Mouse (Mus musculus) layer of hippocampus, adult 18-20 months (tissue): Measurements from ENCODE around the gene Idnk. TPM values are rescaled to one million over a fixed set of nuclear protein-coding genes. Genes with fewer than 3 reads are reported as not detected.

Experiments
- DNase-seq, 2 experiments: peaks; one replicate each; pipeline ENCODE4 v3.0.0; 2022; ENCODE audit warnings: low spot score in 2 of 2
- long read RNA-seq: library from polyadenylated mRNA; stranded (forward); transcript quantifications from one replicate; pipeline ENCODE4 v2.0.0, GENCODE M21; 2021
- total RNA-seq, 2 experiments: library from RNA; stranded (reverse); gene quantifications; 2 replicates each; pipeline ENCODE4 v1.2.3; 2021

The Idnk gene
- total RNA-seq, result 10 to 100 TPM; 32.7 to 33.3 TPM
- long read RNA-seq, transcript Idnk-202 (4 exons, 1,462 nt), result major isoform, 23 of 29 reads
- long read RNA-seq, partial matches to known transcripts, result 0 of 29 reads
- long read RNA-seq, other reads (novel, unspliced or antisense), result 3 of 29 reads

DNA sequence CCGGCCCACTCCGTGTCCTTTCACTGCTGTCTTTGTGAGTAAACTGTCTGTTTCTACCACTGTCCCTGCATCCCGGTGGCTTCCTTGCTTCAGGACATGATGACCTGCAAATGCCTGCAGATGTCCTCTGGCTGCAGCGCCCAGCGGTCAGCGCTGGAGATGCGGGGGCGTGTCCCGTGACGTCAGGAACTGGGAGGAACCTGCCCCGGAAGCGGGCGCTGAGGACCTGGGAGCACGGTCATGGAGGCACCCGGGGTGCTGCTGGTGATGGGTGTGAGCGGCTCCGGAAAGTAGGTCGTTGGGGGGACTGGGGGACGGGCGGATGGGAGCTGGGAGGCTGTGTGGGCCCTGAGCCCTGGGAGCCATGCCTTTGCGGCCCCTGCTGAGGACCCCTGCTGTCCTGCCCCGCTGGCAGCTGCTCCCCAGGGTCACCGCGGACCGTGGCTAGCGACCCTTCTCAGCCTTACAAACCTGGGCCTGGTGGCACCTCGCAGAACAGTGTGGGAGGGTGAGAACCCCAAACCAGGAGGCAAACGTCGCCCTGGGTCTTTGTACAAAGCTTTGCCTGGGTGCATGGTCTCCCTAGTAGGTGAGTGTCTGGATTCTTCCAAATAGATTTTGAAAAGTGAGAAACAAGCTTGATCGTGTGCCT lies at the start of gene Idnk:
Gene Idnk, plus strand, starts transcription at position 203 of the 652 bp plus-strand sequence.
- DNase-seq, result peak; percentile 69 to 81

DNA sequence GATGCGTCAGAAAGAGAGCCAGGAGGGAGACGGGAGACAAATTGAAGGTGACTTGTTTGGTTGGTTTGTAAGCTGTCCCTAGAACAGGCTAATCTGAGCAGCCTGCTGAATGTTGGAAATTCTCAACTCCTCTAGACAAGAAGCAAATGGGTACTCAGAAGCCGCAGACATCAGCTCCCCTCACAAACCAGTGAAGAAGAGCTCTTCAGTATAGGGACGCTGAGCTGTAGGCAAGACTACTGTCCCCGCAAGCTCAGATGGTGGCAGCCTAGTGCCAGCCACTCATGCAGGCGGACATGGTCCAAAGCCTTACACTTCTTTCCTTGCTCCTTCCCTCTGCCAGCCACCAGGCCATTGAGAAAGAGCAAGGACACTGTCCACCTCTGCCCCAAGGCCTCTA lies 46.1 kb upstream of the Idnk start:
- peak in 1 of 2 experiments; percentile 53 for DNase-seq

DNA sequence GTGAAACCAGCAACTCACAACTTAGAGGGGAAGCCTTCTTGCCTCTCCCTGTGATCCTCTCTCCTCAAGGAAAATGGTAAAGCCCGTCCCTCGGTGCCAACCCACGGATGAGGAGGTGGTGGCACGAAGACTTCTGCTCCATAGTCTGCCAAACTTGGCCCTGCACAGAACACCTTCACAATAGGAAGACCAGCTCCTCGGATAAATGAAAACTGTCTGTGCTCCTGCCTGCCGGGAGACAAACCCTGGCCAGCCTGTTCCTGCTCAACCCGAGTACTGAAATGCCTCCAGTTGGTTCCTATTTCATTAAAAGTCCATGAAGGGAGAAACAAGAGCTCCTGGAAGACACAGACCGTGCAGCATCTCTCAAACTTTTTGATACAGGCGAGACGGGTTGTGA lies 45.3 kb upstream of the Idnk start:
- DNase-seq, result peak; percentile 38 to 42

DNA sequence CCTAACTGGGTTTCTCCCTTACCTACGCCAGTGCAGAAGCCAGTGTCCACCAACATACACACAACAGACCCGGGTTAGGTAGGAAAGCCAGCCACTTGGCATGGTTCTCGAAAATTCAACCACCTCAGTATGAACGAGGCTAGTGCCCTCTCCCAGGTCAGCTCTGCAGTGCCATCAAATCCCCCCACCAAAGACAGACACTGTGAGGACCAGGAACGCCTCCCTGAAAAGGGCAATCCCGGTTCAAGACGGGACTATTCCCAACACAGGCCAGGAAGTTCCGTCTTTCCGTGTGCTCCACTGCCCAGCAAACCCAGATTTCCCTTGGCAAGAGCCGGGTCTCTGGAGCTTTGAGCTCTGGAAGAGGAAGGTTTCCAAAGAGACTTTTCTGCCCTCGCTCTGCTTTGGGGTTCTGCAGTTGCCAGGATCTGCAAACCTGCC lies 44.8 kb upstream of the Idnk start:
- no peak for DNase-seq

DNA sequence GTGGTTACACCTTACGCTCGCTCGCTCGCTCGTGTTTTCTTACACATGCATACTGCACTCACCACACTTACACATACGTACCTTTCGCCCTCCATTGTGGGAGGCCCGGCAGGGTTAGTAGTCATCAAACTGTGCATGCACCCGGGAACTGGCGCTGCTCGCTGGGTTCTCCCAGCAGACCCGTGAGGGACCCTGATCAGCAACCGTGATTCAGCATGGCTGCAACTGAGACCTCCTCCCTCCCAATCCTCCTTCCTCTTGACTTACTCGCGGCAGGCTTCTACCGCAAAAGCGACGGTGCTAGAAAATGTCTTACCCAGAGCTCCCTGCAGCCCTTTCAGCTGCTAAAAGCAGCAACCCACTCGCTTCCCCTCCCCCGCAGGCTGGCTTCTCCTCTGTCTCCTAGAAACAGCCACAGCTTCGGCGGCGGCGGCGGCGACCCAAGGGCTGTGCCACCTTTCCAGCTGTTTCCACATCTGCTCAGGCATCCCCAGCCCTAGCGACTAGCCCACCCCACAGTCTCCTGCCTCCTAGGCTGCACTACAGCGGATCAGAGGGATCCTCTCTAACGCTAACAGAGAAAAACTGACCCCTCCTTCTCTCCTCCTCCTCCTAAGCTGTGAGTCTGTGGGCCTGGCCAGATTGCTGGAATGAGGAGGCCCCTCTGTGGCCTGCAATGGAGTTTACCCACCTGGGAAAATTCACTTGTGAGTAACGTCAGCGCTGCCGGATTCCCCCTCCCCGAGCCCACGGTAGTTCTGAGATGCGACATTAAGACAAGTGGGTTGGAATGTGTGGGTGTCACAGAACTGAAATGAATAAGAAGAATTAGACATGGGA lies 44.2 kb upstream of the Idnk start, which contains the start of gene Klhl3:
Gene Klhl3, minus strand, starts transcription at position 532 of the 840 bp plus-strand sequence.
- DNase-seq, result peak; percentile 73 to 88

DNA sequence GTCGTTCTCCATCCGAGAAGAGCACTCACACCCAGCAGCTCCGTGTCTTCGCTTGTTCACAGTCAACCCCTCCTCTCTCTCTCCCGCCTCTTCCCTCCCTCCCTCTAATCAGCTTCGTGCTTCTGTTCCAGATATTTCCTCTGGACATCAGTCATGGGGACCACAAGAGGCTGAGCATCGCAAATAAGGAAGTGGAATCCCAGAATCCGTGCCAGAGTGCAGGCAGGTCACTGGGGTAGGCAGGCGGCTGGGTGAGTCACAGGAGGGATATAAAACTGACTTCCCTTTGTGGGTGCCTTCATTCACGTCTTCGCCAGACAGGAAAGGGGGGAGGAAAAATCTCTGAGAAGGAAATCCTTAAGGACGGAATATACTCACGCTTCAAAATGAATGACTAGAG lies 42.2 kb upstream of the Idnk start:
- no peak for DNase-seq

DNA sequence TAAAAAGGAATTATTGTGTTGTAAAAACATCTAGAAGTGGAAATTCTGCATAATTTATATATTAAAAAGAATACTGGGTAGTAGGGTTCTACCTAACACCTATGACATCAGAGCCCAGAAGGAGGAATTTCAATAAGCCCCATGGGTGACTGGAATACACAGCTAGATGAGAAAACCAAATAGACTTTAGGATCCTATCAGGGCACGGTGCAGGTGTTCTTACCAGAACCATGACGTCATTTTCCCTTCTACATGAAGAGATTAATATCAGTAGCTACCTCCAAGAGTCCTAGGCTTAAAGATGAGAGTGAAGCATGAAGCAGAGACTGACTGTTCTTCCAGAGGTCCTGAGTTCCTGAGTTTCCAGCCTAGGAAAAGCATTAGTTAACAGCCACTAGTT lies 40.6 kb upstream of the Idnk start:
- DNase-seq, result no peak

DNA sequence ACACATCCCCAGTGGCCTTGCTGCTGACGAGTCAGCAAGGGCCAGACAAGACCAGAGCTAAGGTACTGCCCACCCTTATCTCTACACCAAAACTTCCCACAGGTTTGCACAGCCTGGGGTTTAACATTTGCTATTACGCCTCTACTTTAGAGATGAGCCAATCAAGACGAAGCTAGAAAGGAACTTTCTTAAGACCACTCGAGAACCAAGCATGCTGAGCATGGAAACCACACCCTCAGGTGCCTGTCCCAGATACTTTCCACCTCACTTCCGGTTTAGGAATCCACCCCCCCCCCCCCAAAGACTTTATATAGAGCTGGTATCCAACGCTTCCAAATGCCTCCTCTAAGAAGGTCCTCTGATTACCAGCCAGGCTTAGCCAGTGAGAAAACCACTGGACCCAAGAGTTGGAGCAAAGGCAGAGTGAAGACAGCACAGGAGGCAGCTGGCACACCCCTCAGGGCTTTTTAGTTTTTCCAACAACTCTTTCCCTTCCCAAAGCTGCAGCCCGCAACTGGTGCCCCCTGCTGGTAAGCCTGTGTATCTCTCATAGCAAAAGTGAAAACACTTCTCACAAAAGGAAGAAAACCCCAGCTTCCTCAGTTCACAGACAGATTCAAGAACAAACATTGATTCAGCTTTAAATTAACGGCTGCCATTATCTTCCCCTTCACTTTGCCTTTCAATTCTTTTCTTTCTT lies 40.0 kb upstream of the Idnk start:
- DNase-seq, result peak in 1 of 2 experiments; percentile 37

DNA sequence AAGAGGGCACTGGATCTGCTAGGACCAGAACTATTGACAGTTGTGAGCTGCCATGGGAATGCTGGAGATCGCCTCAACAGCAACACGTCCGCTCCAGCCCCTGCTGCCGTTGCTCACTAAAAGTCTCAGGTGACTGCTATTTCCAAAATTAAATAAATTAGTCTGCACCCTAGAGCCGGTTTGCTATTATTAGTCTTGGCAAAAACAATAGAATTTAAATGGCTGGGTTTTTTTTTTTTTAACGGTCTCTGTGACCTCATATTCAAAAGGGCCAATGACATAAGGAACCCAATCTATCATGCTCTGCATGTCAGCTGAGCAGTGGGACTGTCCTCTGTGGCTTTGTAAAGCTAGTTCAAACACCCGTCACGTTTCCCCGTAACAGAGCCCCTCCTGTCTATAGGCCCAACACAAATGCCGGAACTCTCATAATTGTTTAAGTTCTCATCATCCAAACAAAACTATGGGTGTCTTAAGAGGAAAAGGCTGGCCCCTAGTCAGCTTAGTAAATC lies 34.6 kb upstream of the Idnk start:
- no peak for DNase-seq

DNA sequence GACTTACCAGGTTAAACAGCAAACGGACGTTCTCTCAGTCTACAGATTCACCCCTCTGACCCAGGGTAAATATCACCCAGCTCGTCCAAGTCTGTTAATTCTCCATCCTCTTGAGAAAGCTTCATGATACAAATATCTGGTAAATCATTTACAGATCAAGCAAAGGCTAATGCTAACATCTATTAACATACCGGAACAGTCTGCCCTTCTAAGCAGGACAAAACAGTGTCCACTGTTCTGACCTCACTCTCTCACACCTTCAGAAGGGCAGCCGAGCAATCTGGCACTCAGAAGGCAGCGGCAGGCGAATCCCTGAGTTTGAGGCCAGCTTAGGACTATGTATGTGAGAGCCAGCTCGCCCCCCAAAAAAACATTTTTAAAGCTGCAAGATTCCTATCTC lies 34.1 kb upstream of the Idnk start:
- no peak for DNase-seq

DNA sequence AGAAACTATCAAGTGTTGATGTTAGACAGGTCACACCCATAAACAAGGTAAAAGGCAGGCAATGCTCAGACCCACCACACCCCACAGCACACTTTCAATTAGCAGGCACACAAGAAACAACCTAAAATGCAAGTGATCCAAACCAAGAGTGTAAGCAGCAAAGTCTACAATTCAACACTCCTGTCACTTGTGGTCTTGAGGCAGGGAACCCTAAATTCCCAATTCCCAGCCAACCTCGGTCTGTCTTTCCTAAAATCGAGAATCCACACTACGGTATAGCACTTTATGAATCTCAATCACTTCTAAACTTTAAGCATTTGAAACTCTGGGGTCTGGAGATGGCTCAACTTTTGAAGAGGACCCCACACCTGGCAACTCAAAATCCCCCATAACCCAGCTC lies 33.2 kb upstream of the Idnk start:
- no peak for DNase-seq

DNA sequence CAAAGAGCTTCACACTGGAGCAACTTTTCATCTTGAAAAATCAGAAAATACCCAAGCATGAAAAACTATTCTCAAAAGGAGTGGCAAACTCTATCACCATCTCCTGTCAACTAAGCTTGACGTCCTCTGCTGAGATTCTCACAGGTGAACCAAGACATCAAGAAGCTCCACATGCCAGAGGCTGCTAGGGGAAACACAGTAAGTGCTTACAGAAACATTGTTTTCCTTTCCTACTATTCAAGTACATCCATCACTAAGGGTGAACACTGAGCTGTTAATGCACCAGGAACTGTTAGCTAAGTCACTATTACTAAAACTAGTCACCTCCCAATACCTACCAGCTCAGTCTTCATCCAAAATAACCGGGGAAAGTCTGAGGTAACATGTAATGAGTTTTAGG lies 32.5 kb upstream of the Idnk start:
- DNase-seq, result no peak

DNA sequence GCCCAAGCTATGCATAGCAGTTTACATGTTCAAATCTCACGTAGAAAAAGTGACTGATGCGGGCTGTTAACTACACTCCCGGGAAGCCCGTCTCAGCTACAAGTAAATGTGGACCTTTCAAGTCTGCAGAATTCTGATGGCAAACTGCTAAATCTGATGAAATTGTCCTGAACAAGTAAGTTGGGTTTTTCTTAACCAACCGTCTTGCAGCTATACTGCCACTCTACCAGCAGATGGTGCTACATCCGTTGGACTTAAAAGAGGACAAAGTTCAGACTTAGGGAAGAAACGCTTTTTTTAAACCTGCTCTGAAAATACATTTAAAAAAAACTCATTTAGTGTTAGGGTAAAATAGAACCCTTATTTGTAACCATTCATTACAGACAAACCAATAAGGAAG lies 31.3 kb upstream of the Idnk start:
- peak in 1 of 2 experiments; percentile 57 for DNase-seq

DNA sequence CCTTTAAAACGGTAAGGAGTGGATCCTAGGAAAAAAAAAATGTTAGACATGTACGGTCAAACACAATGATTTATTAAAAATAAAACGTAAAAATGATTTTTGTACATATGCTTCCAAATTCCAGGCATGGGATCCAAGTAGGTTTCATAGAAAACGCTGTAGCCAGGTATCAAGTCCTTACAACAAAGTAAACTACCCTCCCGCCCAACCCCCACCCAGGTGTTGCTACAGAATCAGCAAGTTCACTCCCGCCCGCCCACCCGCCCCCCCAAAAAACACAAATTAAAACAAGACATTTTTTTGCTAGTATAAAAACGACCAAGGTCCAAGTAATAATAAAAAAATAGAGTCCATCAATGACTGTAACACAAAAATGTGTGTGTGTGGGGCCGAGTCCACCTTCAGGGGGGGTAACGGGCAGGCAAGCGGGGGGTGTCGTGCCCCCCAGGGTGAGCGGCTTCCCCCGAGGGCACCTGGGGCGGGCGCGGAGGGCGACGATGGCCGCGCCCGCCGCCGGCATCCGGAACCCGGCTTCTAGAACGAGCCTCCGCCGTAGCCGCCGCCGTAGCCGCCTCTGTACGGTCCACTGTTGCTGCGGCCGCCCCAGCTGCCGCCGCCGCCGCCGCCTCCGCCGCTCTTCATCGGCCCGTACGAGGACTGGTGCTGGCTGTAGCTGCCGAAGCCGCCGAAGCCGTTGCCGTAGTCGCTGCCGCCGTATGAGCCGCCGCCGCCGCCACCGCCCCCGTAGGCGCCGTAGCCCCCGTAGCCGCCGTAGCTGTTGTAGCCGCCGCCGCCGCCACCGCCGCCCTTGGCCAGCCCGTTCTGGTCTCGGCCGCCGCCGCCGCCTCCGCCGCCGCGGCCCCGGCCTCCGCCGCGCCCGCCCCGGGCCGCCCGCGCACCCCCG lies 30.3 kb upstream of the Idnk start:
- no peak for DNase-seq

DNA sequence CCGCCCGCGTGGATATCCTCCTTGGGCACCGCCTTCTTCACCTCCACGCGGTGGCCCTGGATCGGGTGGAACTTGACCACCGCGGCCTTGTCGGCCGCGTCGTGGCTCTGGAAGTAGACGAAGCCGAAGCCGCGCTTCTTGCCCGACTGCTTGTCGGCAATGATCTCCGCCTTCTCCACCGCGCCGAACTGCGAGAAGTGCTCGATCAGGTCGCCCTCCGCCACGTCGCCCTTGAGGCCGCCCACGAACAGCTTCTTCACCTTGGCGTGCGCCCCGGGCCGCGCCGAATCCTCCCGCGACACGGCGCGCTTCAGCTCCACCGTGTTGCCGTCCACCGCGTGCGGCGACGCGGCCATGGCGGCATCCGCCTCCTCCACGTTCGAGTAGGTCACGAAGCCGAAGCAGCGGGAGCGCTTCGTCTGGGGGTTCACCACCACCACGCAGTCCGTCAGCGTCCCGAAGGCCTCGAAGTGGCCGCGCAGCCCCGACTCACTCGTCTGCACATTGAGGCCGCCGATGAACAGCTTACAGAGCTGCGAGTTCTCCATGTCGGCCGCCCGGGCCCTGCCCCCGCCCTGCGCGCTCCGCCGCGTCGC lies 29.6 kb upstream of the Idnk start:
- DNase-seq, result no peak

DNA sequence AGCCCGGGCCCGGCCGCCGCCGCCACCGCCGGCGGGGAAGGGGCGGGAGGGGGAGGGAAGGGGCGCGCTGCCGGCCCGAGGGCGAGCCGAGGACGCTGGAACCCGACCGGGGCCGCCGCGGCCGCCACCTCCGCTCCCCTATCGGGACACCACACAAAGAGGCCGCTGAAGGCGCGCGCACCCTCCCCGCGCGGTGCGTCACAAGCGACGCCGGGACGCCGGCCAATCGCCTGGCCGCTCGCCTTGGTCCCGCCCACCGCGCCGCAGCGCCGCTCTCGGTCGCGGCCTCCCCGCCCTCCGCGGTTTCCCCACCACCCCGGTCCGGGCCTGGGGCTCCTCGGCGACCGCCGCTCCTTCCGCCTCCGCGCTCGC lies 29.1 kb upstream of the Idnk start, which contains the start of gene Hnrnpa0:
Gene Hnrnpa0, minus strand, starts transcription at position 161 of the 372 bp plus-strand sequence.
- peak; percentile 93 to 96 for DNase-seq

DNA sequence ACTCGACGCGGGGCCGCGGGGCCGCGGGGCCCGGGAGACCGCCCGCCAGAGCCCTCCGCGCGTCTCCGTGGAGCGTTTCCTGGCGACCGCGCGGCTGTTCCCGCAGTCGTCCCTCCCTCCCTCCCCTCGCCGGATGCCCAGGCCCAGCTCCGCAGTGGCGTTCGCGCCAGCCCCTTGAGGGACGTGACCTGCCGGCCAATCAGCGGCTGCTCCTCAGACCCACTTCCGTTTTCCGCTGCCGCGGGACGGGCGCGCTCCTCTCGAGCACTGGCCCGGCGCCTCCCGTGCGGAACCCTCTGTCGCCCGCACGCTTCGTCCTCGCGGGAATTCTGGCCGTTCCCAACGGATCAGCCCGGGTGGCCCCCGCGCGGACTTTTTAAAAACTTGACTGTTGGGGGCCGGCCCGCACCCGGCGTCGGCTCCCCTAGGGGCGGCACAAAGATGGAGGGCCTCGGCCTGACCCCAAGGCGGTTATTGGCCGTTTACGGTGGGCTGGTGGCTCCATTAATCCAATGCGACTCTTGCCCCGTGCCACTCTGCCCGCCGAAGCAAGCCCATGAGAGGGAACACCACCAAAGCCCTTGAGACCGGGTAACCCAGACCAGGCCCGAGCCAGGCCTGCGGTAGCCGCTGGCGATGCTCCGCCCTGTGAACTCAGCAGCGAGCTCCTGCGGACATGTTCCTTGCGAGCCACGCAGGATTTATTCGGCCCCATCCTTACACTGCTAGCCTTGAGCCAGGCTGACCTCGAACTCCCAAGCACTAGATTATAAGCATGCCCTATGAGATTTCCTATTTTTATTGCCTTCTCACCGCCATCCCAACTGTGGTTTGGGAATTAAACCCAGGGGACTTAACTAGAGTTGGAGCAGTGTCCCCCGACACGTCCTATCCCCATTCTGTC lies 28.4 kb upstream of the Idnk start:
- DNase-seq, result peak; percentile 96 to 97

DNA sequence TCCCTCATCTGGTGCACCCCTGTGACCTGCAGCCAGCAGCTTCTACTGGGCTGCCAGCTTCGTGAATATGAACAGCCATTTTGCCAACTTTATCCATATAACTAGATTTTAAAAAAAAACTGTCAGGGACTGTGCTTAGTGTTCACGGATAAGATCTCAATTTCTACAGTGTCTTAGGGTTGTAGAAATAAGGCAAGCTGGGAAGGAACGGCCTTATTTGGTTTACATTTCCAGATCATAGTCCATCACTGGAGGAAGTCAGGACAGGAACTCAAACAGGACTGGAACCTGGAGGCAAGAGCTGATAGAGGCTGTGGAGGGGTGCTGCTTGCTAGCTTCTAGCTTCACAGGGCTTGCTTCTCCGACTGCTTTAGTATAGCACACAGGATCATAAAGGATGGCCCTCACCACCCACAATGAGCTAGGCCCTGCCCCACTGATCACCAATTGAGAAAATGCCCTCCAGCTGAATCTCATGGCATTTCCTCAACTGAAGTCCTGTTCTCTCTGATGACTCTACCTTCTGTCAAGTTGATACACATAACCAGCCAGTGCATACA lies 27.7 kb upstream of the Idnk start:
- no peak for DNase-seq

DNA sequence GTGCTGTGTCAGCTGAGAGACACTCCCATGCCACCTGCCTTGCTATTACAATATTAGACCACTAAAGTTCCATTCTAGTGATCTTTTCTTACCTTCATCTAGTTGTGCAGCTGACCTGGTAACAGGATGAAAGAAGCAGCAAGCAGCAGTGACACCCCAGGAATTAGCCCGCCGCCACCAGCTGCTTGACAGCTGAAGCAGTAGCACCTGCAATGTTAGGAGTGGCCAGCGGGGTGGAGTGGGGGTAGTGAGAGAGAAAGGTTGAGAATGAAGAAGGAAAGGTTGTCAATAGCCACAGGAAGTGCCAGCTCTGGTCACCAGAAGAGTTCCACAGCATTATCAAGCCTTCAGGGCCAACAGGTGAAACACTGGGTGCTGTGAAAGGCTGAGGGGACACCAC lies 25.8 kb upstream of the Idnk start:
- no peak for DNase-seq
